Mouse (Mus musculus) 416B (cell line): ENCODE results near the gene C2cd2.

Experiments
- DNase-seq: peaks from one replicate; pipeline ENCODE4 v3.0.0; 2011; ENCODE audit warnings: low read depth

The C2cd2 gene

GRCm38 (mm10) chr16:97882891-97883290 is 79.5 kb downstream of the C2cd2 start:
- no peak for DNase-seq

DNA sequence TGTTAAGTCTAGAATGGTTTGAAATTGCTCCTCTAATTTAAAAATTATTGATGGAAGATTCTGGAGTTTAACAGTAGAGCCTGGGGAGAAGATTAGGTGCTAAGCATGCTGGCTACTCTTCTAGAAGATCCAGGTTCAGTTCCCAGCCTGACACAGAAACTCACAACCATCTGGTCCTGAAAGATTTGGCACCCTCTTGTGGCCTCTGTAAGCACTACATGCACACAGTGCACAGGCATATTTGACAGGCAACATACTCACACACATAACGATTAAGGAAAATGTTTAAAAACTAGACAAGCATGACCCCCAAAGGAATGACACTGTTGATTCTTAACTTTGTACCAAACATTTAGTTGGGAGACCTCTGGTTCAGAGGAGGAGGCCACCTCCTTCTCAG is 83.3 kb downstream of the C2cd2 start:
- peak; percentile 77 for DNase-seq

GRCm38 (mm10) chr16:97877502-97877901 is 84.9 kb downstream of the C2cd2 start:
- no peak for DNase-seq

- no peak for DNase-seq
Measured at GRCm38 (mm10) chr16:97875101-97875500, 87.3 kb downstream of the C2cd2 start.

- no peak for DNase-seq
Measured at GRCm38 (mm10) chr16:97874376-97874775, 88.0 kb downstream of the C2cd2 start.

DNA sequence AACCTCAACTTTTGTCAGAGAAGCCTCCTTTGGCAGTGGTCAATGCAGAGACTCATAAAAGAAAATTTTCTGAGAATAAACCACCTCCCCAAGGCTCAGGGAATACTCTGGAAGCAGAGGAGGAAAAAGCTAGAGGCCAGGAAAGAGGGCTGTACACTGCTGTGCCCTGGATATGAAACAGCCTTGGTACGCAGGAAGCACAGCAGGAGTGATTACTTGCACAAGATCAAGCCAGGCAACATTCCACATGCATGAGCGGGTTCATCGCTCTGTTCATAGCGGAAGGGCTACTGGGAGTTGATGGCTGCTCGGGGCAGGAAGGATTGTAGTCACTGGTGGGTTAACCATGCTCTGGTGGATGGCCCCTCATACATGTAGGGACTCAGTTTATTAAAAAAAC is 89.7 kb downstream of the C2cd2 start:
- DNase-seq, result no peak

- peak; percentile 27 for DNase-seq
Measured at GRCm38 (mm10) chr16:97869193-97870102, 93.0 kb downstream of the C2cd2 start.

- DNase-seq, result no peak
Measured at GRCm38 (mm10) chr16:97863932-97864467, 98.4 kb downstream of the C2cd2 start.

DNA sequence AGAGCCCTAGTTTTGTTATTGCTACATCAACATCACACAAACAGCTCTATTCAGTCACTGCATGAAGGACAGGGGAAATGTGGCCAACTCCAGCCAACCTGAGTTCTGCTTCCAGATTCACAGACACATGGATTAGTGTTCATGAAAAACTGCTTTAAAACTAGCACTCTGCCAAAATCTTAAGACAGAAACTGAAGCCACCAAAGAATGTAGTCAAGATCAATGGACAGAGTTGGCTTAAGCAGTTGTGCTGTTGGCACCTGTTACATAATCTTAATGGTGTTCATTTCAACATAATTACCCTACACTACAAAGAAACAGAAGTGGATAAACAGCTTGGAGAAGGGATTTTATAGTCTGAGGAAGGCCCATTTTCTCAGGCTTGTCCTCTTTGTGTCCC is 106.3 kb downstream of the C2cd2 start:
- DNase-seq, result no peak

- DNase-seq, result peak; percentile 84
Measured at GRCm38 (mm10) chr16:97851741-97852319, 110.6 kb downstream of the C2cd2 start, which contains the start of gene Prdm15. TSS of gene Prdm15 (minus strand) at chr16:97851850.

GRCm38 (mm10) chr16:97851061-97851740 is 111.2 kb downstream of the C2cd2 start:
- DNase-seq, result peak; percentile 83

- peak; percentile 81 for DNase-seq
Measured at GRCm38 (mm10) chr16:97850667-97851060, 111.7 kb downstream of the C2cd2 start.

DNA sequence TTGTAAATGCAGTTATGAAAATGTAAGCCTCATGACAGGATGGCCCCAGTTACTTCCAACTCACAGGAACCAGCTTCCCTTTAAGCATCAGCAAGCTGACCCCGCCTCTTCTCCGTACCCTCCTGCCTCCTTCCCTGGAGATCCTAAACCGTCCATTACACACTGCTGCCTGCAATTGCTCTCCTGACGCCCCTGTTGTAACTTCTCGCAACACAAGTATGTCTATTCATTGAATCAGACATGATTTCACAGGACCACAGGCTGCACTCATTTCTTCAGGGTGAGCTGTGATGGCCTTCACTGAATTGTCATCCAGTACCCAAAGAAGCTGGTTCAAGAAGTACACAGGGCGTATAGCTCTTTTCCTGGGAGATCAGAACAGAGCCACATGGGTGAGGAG is 113.6 kb downstream of the C2cd2 start:
- no peak for DNase-seq

GRCm38 (mm10) chr16:97844967-97845937 is 117.1 kb downstream of the C2cd2 start:
- DNase-seq, result peak; percentile 55

- DNase-seq, result no peak
Measured at GRCm38 (mm10) chr16:97832154-97832553, 130.2 kb downstream of the C2cd2 start.

GRCm38 (mm10) chr16:97828207-97828606 is 134.2 kb downstream of the C2cd2 start:
- DNase-seq, result no peak

- no peak for DNase-seq
Measured at GRCm38 (mm10) chr16:97823311-97824007, 138.9 kb downstream of the C2cd2 start.

DNA sequence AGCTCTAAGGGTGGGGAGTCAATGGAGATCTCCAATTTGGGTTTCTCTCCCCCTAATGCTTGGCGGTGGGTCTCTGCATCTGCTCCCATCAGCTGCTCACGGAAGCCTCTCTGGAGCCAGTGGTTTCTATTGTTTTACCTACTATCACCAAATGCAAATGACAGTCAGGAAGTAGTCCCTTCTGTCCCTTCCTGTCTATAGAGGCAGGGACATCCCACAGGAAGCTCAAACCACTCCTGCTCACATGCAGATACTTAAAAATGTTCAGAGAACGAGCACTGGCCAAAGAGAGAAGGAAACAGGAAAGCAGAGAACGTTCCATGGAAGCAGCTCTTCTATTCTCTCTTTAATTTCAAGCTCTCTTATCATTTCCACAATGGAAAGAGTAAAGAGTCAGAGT is 142.9 kb downstream of the C2cd2 start:
- DNase-seq, result peak; percentile 86

DNA sequence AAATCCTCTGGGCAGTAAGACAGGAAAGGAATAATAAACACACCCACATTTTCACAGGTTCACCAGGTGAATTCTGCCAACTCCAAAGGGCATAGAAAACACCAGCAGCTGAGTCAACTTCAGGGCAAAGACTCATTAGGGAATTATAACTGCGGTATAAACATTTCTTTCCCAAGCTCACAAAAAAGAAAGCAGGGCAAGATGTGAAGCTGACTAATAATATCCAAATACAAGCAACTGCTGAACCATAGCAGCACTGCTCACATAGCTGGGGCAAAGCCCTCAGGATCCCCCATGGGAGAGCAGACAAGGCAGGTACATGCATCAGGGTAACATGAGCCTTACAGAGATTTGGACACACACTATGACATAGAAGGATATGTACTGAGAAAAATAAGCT is 145.0 kb downstream of the C2cd2 start:
- no peak for DNase-seq

DNA sequence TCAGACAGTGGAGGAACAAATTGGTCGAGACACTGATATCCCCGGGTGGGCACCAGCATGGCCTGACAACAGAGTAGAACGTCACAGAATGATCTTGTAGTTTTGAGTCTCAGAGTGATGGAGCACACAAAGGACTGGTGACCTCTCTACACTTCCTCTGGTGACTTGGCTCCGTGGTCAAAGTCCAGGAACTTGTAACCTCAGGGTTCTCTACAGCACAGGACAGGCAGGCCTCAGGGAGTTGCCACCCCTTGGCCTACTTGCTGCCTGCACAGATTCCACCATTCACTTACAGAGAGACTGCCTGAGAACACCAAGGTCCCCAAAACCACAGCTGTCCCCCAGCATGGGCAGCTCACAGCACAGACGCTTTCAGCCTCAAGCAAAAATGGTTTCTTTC is 147.1 kb downstream of the C2cd2 start:
- DNase-seq, result peak; percentile 55

DNA sequence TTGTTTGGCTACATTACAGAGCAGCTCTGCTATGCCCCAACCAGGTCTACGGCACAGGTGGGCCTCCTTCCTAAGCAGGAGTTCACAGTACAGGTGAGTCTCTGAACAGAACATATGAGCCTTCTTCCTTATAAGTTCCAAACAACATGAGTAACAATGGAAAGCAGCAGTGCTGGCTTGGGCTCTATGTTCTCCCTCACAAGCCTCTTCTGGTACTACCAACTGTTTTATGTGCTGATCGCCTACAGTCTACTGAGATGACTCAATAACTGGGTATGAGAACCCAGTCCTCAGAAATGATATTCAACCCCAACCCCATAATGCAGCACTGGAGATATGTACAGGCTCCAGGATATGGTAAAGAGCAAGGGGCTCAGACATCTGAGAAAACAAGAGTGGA is 148.3 kb downstream of the C2cd2 start:
- DNase-seq, result no peak
